Mouse (Mus musculus): Measurements from ENCODE around the gene Ackr4. TPM values are rescaled to one million over a fixed set of nuclear protein-coding genes. Genes with fewer than 3 reads are reported as not detected.

Gene Ackr4
- polyA plus RNA-seq, 1 experiment from 2014 or later, result 10.3 TPM

DNA sequence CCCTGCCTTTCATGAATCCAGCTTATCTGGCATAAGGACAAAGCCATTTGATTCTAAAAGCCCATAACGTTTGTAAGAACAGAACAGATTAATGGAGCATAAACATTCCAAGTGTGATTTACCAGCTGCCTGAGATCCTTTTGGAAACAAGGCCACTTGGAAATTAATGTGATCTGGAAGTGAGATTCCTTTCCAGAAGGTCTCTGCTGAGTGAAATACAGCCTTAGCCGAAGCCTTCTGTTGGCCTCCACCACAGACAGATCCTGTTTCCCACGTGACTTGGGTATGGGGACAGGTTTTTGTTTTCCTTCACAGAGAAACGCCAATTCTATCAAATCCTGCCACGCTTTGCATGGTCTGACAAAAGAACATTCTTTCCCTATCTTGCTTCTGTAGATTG, 3.1 kb downstream of the Ackr4 start:
- Histone ChIP-seq H3K27me3 (ENCODE audit: control insufficient read depth, insufficient read depth, low read length) (no peaks in the 10 kb centered on the region), H3K4me1 (ENCODE audit: control insufficient read depth, insufficient read depth, low read length) (peaks cover 3% of the 10 kb centered on the region; the same call in 1 of the 2 replicates), H3K9me3 (replicated peaks; ENCODE audit: control insufficient read depth, low read length) (no peaks in the 10 kb centered on the region), H3K9ac (ENCODE audit: low read length) (no peak overlapping the region), H3K4me3 (ENCODE audit: low read length) (no peak overlapping the region), H3K36me3 (ENCODE audit: control insufficient read depth, insufficient read depth) (no peaks in the 10 kb centered on the region), H3K27ac (ENCODE audit: low read length) (no peak overlapping the region), H3K4me2 (ENCODE audit: low read depth, low read length) (no peak overlapping the region)
- no peak for ATAC-seq (replicated peaks; ENCODE audit: extremely low read depth, insufficient read depth, low FRiP score)
- 41% methylated on average over 5 of the region's 5 CpGs for whole genome bisulfite sequencing

DNA sequence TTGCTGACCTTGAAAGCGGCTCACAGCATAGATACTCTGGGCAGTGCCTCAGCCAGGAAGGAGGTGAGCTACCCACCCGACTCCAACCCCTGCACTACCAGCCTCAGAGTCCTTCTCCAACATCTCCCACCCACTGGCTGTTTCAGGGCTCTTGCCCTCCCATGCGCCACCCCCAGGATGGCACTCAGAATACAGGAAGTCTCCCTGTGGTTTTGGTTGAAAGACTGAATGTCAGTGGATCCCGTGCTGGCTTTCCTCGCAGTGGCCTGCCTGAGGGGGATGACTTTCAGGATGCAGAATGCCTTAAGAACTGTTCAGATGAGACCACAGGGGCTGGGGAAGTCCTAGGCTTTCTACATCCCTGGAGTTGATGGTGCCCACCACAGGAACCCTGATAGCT, 3.6 kb downstream of the Ackr4 start:
- Histone ChIP-seq H3K27me3 (ENCODE audit: control insufficient read depth, insufficient read depth, low read length) (no peaks in the 10 kb centered on the region), H3K9ac (ENCODE audit: low read length) (no peak overlapping the region), H3K27ac (ENCODE audit: low read length) (no peak overlapping the region), H3K36me3 (ENCODE audit: control insufficient read depth, insufficient read depth) (no peaks in the 10 kb centered on the region), H3K9me3 (replicated peaks; ENCODE audit: control insufficient read depth, low read length) (no peaks in the 10 kb centered on the region), H3K4me3 (ENCODE audit: low read length) (no peak overlapping the region), H3K4me1 (ENCODE audit: control insufficient read depth, insufficient read depth, low read length) (peaks cover 3% of the 10 kb centered on the region; the same call in 1 of the 2 replicates), H3K4me2 (ENCODE audit: low read depth, low read length) (no peak overlapping the region)
- WGBS, result 66% methylated on average over 5 of the region's 5 CpGs
- no peak for ATAC-seq (replicated peaks; ENCODE audit: extremely low read depth, insufficient read depth, low FRiP score)

GRCm38 (mm10) chr9:104109151-104109550, 17.6 kb downstream of the Ackr4 start:
- peaks cover 7% of the 10 kb centered on the region for H3K9me3 ChIP-seq (replicated peaks; ENCODE audit: control insufficient read depth, low read length)
- H3K27ac ChIP-seq (ENCODE audit: low read length), result no peak overlapping the region
- H3K9ac ChIP-seq (ENCODE audit: low read length), result no peak overlapping the region
- H3K4me2 ChIP-seq (ENCODE audit: low read depth, low read length), result no peak overlapping the region
- ATAC-seq (replicated peaks; ENCODE audit: extremely low read depth, insufficient read depth, low FRiP score), result no peak
- H3K36me3 ChIP-seq (ENCODE audit: control insufficient read depth, insufficient read depth), result 0 out of 2 replicates have a peak, but pooled peaks cover 4% of the 10 kb centered on the region
- H3K27me3 ChIP-seq (ENCODE audit: control insufficient read depth, insufficient read depth, low read length), result no peaks in the 10 kb centered on the region
- 91% methylated on average over 5 of the region's 5 CpGs for WGBS
- no peak overlapping the region for H3K4me3 ChIP-seq (ENCODE audit: low read length)
- no peaks in the 10 kb centered on the region for H3K4me1 ChIP-seq (ENCODE audit: control insufficient read depth, insufficient read depth, low read length)

DNA sequence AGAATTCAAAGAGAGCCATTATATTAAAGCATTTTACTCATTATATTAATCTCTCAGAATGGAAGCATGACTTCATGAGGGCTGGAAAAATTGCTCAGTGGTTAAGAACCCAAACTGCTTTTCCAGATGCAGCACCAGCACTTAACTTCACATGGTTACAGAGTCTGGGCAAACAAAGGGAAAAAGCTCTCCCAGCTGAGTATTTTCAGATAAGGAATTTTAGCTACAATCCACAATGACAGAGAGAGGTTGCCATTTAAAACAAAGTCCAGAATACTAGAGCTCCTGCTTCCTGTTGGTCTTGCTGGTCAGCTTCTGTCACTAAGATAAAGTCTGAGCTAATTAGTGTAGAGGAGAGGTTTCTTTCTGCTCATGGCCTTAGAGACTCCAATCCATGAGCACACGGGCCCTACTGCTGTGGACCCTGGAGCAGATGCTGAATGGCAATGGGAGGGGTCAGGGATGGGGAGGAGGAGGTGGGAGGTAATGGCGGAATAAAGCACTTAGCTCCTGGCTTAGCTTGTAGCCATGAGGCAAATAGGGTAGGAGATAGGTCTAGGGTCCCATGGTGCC, 18.1 kb downstream of the Ackr4 start:
- Histone ChIP-seq H3K4me1 (ENCODE audit: control insufficient read depth, insufficient read depth, low read length) (no peaks in the 10 kb centered on the region), H3K4me2 (ENCODE audit: low read depth, low read length) (no peak overlapping the region), H3K36me3 (ENCODE audit: control insufficient read depth, insufficient read depth) (0 out of 2 replicates have a peak, but pooled peaks cover 4% of the 10 kb centered on the region), H3K27me3 (ENCODE audit: control insufficient read depth, insufficient read depth, low read length) (no peaks in the 10 kb centered on the region), H3K4me3 (ENCODE audit: low read length) (no peak overlapping the region), H3K9ac (ENCODE audit: low read length) (no peak overlapping the region), H3K9me3 (replicated peaks; ENCODE audit: control insufficient read depth, low read length) (peaks cover 7% of the 10 kb centered on the region), H3K27ac (ENCODE audit: low read length) (no peak overlapping the region; the same call in 1 of the 2 replicates)
- WGBS, result 49% methylated on average over 2 of the region's 2 CpGs
- ATAC-seq (replicated peaks; ENCODE audit: extremely low read depth, insufficient read depth, low FRiP score), result peak; percentile 58; the same call in 1 of the 2 replicates

DNA sequence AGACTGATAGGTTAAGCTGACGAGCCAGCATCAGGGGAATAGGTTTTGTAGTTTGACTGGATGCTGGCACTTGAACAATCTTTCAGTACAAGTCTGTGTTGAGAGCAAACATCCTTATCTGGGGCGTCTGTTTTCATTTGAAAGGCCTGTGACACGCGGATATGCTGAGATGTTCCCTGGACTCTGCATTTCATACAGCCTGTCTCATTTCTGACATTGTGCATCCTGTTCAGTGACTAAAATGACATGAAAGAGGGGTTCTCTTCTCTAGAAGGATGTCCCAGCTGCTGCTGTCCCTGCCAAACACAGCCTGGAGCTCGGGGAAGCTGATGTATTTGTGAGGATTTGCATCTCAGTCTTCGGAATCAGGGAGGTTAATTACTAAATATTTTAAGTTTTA, 19.3 kb downstream of the Ackr4 start:
- no peak overlapping the region for H3K9ac ChIP-seq (ENCODE audit: low read length)
- 32% methylated on average over 6 of the region's 6 CpGs for WGBS
- H3K4me3 ChIP-seq (ENCODE audit: low read length), result no peak overlapping the region
- ATAC-seq (replicated peaks; ENCODE audit: extremely low read depth, insufficient read depth, low FRiP score), result peak; percentile 37; the same call in 1 of the 2 replicates
- H3K4me2 ChIP-seq (ENCODE audit: low read depth, low read length), result no peak overlapping the region
- peaks cover 7% of the 10 kb centered on the region for H3K9me3 ChIP-seq (replicated peaks; ENCODE audit: control insufficient read depth, low read length)
- no peaks in the 10 kb centered on the region for H3K27me3 ChIP-seq (ENCODE audit: control insufficient read depth, insufficient read depth, low read length)
- peak overlapping the region; percentile 32; the same call in 1 of the 2 replicates for H3K27ac ChIP-seq (ENCODE audit: low read length)
- no peaks in the 10 kb centered on the region for H3K4me1 ChIP-seq (ENCODE audit: control insufficient read depth, insufficient read depth, low read length)
- 0 out of 2 replicates have a peak, but pooled peaks cover 4% of the 10 kb centered on the region for H3K36me3 ChIP-seq (ENCODE audit: control insufficient read depth, insufficient read depth)

GRCm38 (mm10) chr9:104106930-104107329, 19.8 kb downstream of the Ackr4 start:
- Histone ChIP-seq H3K9me3 (replicated peaks; ENCODE audit: control insufficient read depth, low read length) (peaks cover 7% of the 10 kb centered on the region), H3K9ac (ENCODE audit: low read length) (no peak overlapping the region), H3K27ac (ENCODE audit: low read length) (peak overlapping the region; percentile 1; the same call in 1 of the 2 replicates), H3K4me2 (ENCODE audit: low read depth, low read length) (no peak overlapping the region), H3K36me3 (ENCODE audit: control insufficient read depth, insufficient read depth) (0 out of 2 replicates have a peak, but pooled peaks cover 4% of the 10 kb centered on the region), H3K4me3 (ENCODE audit: low read length) (no peak overlapping the region), H3K4me1 (ENCODE audit: control insufficient read depth, insufficient read depth, low read length) (peaks cover 2% of the 10 kb centered on the region), H3K27me3 (ENCODE audit: control insufficient read depth, insufficient read depth, low read length) (no peaks in the 10 kb centered on the region)
- WGBS, result 57% methylated on average over 9 of the region's 9 CpGs
- ATAC-seq (replicated peaks; ENCODE audit: extremely low read depth, insufficient read depth, low FRiP score), result no peak

DNA sequence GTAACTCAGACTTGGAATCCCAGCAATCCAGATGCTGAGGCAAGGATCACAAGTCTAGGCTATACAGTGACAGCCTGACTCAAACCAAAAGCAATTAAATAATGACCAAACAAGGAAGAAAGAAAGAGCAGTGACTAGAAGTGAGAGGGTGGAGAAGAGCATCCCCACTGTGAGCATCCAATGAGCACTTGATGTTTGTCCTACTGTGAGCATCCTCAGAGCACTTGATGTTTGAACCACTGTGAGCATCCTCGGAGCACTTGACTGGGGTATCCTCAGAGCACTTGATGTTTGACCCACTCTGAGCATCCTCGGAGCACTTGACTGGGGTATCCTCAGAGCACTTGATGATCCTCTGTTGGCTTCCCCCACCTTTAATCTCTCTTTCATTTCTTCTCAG, 21.7 kb downstream of the Ackr4 start:
- Histone ChIP-seq H3K4me2 (ENCODE audit: low read depth, low read length) (no peak overlapping the region), H3K4me3 (ENCODE audit: low read length) (no peak overlapping the region), H3K4me1 (ENCODE audit: control insufficient read depth, insufficient read depth, low read length) (peaks cover 4% of the 10 kb centered on the region), H3K27ac (ENCODE audit: low read length) (no peak overlapping the region), H3K9ac (ENCODE audit: low read length) (no peak overlapping the region), H3K9me3 (replicated peaks; ENCODE audit: control insufficient read depth, low read length) (no peaks in the 10 kb centered on the region), H3K36me3 (ENCODE audit: control insufficient read depth, insufficient read depth) (no peaks in the 10 kb centered on the region), H3K27me3 (ENCODE audit: control insufficient read depth, insufficient read depth, low read length) (no peaks in the 10 kb centered on the region)
- ATAC-seq (replicated peaks; ENCODE audit: extremely low read depth, insufficient read depth, low FRiP score), result no peak
- WGBS, result 79% methylated on average over 2 of the region's 2 CpGs

DNA sequence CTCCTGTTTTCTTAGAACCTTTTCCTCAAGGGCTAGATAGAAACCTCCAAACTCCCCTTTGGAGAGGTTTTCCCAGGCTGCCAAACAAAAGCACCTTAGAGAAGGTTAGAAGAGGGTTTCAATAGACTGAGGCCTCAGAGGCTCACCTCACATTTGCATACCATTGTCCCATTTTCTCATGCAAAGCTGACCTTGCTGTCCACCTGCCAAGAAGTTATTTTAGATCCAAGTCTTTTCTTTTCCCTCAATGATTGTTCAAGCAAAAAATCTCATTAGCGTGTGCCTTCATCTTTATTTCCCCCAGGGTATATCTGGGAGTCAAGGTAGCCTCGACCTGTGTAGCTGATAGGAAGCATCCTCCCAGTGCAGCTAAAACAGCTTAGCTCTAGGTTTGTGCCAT, 23.8 kb downstream of the Ackr4 start:
- Histone ChIP-seq H3K27ac (ENCODE audit: low read length) (peak overlapping the region; percentile 52), H3K36me3 (ENCODE audit: control insufficient read depth, insufficient read depth) (no peaks in the 10 kb centered on the region), H3K4me2 (ENCODE audit: low read depth, low read length) (no peak overlapping the region), H3K4me1 (ENCODE audit: control insufficient read depth, insufficient read depth, low read length) (peaks cover 4% of the 10 kb centered on the region), H3K27me3 (ENCODE audit: control insufficient read depth, insufficient read depth, low read length) (no peaks in the 10 kb centered on the region), H3K4me3 (ENCODE audit: low read length) (no peak overlapping the region), H3K9ac (ENCODE audit: low read length) (no peak overlapping the region), H3K9me3 (replicated peaks; ENCODE audit: control insufficient read depth, low read length) (no peaks in the 10 kb centered on the region)
- no peak for ATAC-seq (replicated peaks; ENCODE audit: extremely low read depth, insufficient read depth, low FRiP score)
- 62% methylated on average over 2 of the region's 2 CpGs for WGBS

- Histone ChIP-seq H3K9ac (ENCODE audit: low read length) (no peak overlapping the region), H3K9me3 (replicated peaks; ENCODE audit: control insufficient read depth, low read length) (no peaks in the 10 kb centered on the region), H3K27me3 (ENCODE audit: control insufficient read depth, insufficient read depth, low read length) (no peaks in the 10 kb centered on the region), H3K27ac (ENCODE audit: low read length) (peak overlapping the region; percentile 56), H3K4me3 (ENCODE audit: low read length) (peak overlapping the region; percentile 17), H3K36me3 (ENCODE audit: control insufficient read depth, insufficient read depth) (no peaks in the 10 kb centered on the region), H3K4me1 (ENCODE audit: control insufficient read depth, insufficient read depth, low read length) (peaks cover 4% of the 10 kb centered on the region), H3K4me2 (ENCODE audit: low read depth, low read length) (peak overlapping the region; percentile 15; the same call in 1 of the 2 replicates)
- WGBS, result 24% methylated on average over 6 of the region's 6 CpGs
- ATAC-seq (replicated peaks; ENCODE audit: extremely low read depth, insufficient read depth, low FRiP score), result peak; percentile 55
Measured at GRCm38 (mm10) chr9:104102301-104102700, 24.4 kb downstream of the Ackr4 start.
